Mouse (Mus musculus) frontal cortex, postnatal 25 days (tissue): Measurements from ENCODE around the gene Hcfc1r1.

Experiments used
- DNase-seq, 2 experiments: peaks; one replicate each; pipeline ENCODE4 v3.0.0; 2022; ENCODE audit warnings: low spot score in 2 of 2

Gene Hcfc1r1

DNA sequence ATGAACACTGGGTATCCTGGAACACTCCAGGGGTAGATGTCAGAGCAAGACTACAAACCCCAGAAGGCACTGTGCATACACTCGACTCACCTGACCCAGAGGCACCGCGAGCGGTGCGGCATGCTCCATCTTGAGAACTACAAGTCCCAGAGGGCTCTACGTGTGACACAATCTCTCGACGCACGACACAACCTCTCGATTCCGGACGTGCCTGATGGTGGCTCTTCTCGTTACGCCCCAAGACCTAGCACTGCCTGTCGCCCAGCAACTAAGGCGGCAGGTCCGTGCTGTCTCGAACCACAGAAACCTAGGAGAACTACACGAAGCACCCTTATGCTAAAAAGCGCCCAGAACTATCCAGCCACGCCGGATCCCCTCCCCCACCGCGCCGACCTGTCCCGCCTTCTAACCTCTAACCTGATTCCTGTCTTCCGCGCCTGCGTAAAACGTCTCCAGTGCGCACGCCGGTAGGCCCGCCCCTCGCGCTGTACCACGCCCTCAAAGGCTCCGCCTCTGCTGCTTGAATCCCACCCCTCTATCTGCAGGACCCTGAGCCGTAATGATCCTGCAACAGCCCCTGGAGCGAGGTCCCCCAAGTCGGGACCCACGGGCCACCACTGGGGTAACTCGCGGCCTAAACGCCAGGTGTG lies at the start of gene Hcfc1r1, which contains the start of gene Thoc6:
TSS of gene Hcfc1r1 (plus strand) at position 173 of the 650 bp plus-strand sequence.
TSS of gene Thoc6 (minus strand) at position 459 of the 650 bp plus-strand sequence.
- DNase-seq, result peak; percentile 92

DNA sequence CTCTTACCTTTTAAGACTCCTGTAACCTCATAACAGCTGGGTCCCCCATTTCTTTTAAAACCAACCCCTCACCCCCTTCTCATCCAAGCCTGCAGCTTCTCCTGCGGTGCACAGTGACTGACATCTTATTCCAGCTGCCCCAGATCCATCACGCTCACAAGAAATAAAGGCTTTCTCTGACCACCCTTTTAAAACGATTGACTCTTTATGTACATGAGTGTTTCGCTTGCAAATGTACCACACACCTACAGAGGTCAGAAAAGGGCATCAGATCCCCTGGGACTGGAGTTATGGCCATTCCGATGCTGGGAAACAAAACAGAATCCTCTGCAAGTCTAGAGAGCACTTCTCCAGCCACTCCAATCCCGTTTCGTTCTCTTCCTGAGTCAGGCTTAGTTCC lies 45.6 kb upstream of the Hcfc1r1 start:
- DNase-seq, result no peak

GRCm38 (mm10) chr17:23630195-23631020 lies 43.0 kb upstream of the Hcfc1r1 start:
- peak; percentile 66 to 81 for DNase-seq

- DNase-seq, result no peak
Observed at GRCm38 (mm10) chr17:23631241-23631640, 42.2 kb upstream of the Hcfc1r1 start.

DNA sequence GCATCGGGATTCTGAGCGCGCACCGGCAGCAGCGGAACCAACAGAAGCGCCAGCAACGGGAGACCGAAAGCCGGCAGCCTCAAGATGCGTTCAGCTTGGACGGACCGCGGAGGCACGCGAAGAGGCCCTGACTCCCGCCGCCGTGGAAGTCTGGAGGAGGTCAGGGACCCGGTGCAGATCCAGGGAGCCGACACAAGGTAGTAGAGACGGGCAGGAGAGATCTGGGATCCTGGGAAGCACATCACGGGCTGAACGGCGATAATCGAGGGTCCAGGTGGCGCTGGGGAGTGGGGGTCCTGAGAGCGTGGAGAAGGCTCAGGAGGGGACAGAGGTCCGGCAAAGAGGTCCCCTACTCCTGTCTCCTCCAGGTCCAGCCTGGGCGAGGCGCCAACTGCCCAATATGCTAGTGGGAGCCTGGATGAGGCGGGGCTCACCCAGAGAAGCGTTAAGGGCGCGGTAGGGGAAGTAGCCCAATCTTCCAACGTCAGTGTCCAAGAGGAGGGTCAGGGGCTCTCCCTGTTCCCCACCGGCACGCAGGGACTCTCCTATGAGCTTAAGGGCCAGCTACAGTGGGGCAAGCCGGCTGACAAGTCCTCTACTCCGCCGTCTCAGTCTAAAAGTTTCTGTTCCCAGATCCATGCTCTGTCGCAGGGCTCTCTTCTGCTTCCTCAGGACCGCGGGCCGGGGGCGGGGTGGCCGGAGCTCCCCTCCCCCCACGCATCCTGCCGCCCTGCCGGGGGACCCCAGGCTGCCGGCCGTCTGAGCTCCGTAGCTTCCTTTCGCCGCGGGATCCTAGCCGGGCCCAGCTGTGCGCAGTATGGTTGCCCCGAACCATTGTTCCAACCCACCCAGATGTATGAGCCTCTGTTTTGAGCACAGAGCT lies 28.5 kb upstream of the Hcfc1r1 start, which contains the start of gene Mmp25:
TSS of gene Mmp25 (minus strand) at position 665 of the 883 bp plus-strand sequence.
- no peak for DNase-seq

DNA sequence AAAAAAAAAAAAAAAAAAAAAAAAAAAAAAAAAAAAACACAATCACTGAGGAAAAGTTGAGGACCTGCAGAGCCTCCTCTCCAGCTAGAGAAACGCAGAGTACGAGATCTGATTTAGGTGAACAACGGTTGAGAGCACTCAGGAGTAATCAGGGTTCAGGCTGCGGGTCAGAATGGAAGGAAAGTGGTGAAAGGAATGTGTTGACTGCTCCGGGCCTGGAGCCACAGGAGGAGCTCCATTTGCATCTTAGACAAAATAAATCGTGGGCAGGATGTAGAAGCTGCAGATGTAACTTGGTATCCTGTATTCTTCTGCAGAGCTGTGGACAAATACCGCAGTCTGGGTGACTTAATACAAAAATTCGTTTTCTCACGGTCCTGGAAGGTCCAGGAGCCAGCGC lies 27.5 kb upstream of the Hcfc1r1 start:
- no peak for DNase-seq

- DNase-seq, result no peak
Observed at GRCm38 (mm10) chr17:23651363-23651762, 22.0 kb upstream of the Hcfc1r1 start.

DNA sequence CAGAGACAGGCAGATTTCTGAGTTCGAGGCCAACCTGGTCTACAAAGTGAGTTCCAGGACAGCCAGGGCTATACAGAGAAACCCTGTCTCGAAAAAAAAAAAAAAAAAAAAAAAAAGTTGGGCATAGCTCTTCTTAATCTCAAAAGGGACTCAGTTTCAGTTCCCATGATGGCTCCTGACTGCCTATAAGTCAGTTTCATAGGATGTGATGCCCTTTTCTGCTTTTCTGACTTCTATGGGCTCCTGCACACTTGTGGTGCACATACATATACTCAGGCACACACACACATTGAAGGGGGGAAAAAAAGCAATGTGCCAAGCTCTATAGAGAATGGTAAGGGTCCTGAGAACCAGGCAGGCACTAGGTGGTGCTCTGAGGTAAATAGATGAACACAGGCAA lies 20.1 kb upstream of the Hcfc1r1 start:
- DNase-seq, result no peak

DNA sequence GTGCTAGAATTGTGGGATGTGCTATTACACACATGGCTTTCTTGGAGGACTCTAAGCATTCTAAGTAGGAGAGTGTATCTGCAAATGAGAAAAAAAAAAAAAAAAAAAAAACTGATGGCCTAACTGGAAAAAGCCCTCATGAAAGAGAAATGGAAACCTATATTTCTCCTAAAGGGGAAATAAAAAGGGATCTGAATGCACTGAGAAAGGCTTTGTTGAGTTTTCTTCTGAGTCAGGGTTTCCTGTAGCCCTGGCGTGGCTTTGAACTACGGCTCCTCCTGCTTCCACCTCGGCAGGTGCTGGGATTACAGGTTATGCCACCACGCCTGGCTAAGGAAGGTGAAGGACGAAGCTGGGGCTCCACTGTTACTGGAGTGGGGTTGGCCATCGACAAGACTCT lies 19.4 kb upstream of the Hcfc1r1 start:
- no peak for DNase-seq

DNA sequence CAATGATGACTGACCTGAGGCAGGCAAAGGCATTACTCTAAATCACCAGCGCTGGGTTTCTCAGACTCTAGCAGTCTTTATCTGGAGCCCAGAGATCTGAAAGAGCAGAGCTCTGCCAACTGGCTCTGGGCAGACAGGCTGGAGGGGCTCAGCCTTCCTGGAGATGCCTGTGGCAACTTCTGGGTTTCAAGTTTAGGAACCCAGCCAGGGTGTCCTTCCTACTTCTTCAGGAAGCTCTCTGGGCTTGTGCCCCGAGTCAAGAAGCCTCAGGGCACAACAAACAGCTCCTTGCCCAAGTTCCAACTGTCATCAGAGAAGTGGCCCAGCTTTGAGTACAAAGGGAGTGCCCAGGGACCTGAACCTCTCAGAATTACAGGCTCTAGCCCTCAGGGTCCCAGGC lies 19.0 kb upstream of the Hcfc1r1 start:
- DNase-seq, result no peak

- DNase-seq, result no peak
Observed at GRCm38 (mm10) chr17:23658450-23658849, 14.9 kb upstream of the Hcfc1r1 start.

DNA sequence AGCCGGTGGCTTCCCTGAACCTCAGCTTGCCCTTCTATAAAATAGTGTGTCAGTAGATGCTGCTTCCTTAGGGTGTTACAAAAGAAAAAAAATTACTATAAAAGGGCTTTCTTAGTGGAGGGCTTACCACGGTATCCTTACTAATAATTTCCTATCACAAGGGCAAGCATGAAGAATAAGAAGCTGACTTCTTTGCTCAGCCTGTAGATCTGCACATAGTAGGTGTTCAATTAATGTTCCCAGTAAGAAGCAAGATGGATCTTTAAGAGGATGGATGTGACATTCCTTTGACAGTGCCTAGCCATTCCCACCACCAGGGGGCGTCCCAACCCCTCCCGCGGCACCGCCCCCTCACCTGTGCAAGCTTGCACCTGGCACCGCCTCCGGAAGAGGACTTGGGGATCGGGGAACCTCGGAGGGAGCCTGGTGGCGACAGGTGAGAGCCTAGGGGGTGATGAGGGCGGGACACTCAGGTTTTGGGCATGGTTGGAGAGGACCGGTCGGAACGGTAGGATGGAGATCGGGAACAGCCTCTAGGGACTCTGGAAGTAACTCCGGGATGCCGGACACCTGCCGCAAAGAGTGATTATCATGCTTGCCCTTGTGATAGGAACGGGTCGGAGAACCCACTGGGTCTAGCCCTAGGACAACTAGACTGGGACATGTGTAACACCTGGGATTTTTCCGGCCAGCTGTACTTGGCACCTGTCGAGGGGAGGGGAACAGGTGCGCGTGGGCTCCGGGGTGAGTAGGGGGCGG lies 13.1 kb upstream of the Hcfc1r1 start, which contains the start of gene Bicdl2:
TSS of gene Bicdl2 (plus strand) at position 390 of the 759 bp plus-strand sequence.
- no peak for DNase-seq

DNA sequence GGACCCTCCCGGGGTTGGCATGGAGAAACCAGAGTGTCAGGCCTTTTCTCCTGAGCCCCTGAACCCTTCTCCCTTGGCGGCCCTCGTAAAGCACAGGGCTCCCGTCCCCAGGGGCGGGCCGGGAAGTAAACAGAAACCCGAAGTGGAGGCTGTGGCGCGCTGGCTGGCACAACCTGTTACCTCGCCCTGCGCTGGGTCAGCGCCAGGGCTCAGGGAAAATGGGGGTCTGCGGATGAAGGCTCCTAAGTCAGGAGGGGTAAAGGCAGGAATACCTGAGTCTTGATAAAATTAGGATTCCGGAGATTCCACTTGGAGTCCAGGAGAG lies 12.6 kb upstream of the Hcfc1r1 start:
- DNase-seq, result no peak

DNA sequence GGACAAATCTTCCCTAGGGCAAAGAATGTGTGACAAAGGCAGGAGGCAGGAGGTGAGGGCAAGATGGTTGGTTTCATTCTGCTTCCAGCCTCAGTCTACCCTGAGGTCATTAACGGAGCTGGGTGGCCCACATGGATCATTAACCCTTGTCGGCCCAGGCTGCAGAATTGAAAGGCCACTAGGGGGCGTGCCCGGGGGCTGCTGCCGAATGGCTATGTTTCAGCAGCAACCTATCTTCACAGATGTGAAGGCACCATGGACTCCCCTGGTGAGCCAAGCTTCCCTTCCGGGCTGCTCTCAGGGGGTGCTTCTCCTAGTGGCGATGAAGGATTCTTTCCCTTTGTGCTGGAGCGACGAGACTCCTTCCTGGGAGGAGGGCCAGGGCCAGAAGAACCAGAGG lies 11.9 kb upstream of the Hcfc1r1 start:
- DNase-seq, result no peak

- DNase-seq, result no peak
Observed at GRCm38 (mm10) chr17:23664556-23665021, 8.8 kb upstream of the Hcfc1r1 start.

- no peak for DNase-seq
Observed at GRCm38 (mm10) chr17:23665511-23665910, 7.9 kb upstream of the Hcfc1r1 start.

DNA sequence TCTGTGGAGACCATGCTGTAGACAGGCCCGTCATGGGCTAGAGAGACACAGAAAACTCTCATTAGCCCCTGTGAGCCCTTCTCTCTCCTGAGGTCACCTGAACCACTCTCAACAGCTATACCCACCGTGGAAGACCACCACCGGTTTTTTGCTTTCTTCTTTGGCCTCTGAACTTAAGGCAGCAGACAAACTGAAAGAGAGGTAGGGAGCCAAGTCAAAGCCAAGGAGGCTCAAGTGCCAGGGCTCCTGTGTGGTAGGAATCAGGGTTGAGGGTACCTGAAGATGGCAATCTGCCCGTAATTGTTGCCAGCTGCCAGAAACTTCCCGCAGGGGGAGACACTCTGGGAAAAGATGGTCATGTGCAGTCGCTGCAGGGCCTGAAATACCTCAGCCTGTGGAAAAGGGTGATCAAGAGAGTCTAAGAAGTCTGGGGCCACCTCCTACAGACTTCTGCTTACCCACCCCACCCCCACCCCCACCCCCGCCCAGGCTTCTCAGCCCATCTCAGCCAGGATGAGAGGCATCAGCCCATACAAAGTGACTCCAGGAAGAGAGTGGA lies 2.8 kb upstream of the Hcfc1r1 start:
- DNase-seq, result no peak

DNA sequence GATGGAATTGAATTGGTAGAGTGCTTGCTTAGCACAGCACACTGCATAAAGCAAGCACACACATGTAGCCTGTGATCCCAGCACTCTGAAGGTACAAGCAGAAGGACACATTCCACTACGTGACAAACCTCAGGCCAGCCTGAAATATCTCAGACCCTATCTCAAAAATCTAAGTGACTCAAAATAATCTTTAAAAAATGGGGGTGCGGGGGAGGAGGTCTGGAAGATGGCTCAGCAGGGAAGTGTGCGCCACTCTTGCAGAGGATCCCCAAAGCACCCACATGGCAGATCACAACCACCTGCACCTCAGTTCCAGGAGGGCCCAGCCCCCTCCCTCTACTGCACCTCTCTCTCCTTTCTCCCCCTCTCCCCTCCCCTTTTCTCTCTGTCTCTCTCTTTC lies 1.9 kb upstream of the Hcfc1r1 start:
- no peak for DNase-seq

- no peak for DNase-seq
Observed at GRCm38 (mm10) chr17:23672761-23673160, 635 bp upstream of the Hcfc1r1 start.

- DNase-seq, result no peak
Observed at GRCm38 (mm10) chr17:23674271-23674952, 1.0 kb downstream of the Hcfc1r1 start.
